Mouse (Mus musculus) liver, embryonic 16.5 days (tissue): ENCODE data around the gene Atp5e. TPM values are rescaled to one million over a fixed set of nuclear protein-coding genes. Genes with fewer than 3 reads are reported as not detected.

Experiments used
- ATAC-seq: fragments of 200-750 bp; cut with Nextera tagmentation; 2 replicates; pipeline ENCODE4 v1.8.0; 2017; ENCODE audit warnings: low read depth, mild to moderate bottlenecking, moderate number of reproducible peaks, moderate library complexity
- H3K27ac ChIP-seq: fragments of 300-500 bp; sonication (generic); 2 replicates; pipeline ENCODE4 v1.5.1; 2014; ENCODE audit warnings: mild to moderate bottlenecking, low read length
- H3K27me3 ChIP-seq: fragments of 300-500 bp; sonication (generic); 2 replicates; pipeline ENCODE4 v1.6.1; 2014; ENCODE audit warnings: low read depth, low read length, mixed read lengths; ENCODE audit not compliant: control insufficient read depth, insufficient read depth
- H3K36me3 ChIP-seq: fragments of 300-500 bp; sonication (generic); 2 replicates; pipeline ENCODE4 v1.6.1; 2014; ENCODE audit warnings: mild to moderate bottlenecking; ENCODE audit not compliant: control insufficient read depth, insufficient read depth
- H3K4me1 ChIP-seq: fragments of 300-500 bp; sonication (generic); 2 replicates; pipeline ENCODE4 v1.6.1; 2014; ENCODE audit warnings: low read depth, low read length, mixed read lengths; ENCODE audit not compliant: control insufficient read depth
- H3K4me2 ChIP-seq: fragments of 300-500 bp; sonication (generic); 2 replicates; pipeline ENCODE4 v1.6.1; 2014; ENCODE audit warnings: low read depth, low read length, mixed read lengths
- H3K4me3 ChIP-seq: fragments of 300-500 bp; sonication (generic); 2 replicates; pipeline ENCODE4 v1.5.1; 2014; ENCODE audit warnings: low read depth, mild to moderate bottlenecking, low read length
- H3K9ac ChIP-seq: fragments of 300-500 bp; sonication (generic); 2 replicates; pipeline ENCODE4 v1.6.1; 2014; ENCODE audit warnings: low read depth, low read length
- H3K9me3 ChIP-seq: fragments of 300-500 bp; sonication (generic); replicated peaks from 2 replicates; pipeline ENCODE4 v1.6.1; 2016; ENCODE audit warnings: low read length; ENCODE audit not compliant: control insufficient read depth
- WGBS: fragments of 180-500 bp; shearing (Covaris S2); extraction: QIAGEN DNeasy Blood & Tissue Kit; methylation state at CpG from one replicate; pipeline ENCODE4 v1.1.7; 2014; ENCODE audit not compliant: insufficient replicate concordance; 5-methylcytosine and 5-hydroxymethylcytosine counted together
- polyA plus RNA-seq: library from polyadenylated mRNA; unstranded; fragments of >200 nt; fragmentation: Nextera tagmentation; extraction: Ambion mirVana; gene quantifications from 2 replicates; pipeline ENCODE4 v1.2.1, GENCODE M21; 2015

Gene Atp5e
- polyA plus RNA-seq, 1 experiment from 2014 or later, result 366 TPM

DNA sequence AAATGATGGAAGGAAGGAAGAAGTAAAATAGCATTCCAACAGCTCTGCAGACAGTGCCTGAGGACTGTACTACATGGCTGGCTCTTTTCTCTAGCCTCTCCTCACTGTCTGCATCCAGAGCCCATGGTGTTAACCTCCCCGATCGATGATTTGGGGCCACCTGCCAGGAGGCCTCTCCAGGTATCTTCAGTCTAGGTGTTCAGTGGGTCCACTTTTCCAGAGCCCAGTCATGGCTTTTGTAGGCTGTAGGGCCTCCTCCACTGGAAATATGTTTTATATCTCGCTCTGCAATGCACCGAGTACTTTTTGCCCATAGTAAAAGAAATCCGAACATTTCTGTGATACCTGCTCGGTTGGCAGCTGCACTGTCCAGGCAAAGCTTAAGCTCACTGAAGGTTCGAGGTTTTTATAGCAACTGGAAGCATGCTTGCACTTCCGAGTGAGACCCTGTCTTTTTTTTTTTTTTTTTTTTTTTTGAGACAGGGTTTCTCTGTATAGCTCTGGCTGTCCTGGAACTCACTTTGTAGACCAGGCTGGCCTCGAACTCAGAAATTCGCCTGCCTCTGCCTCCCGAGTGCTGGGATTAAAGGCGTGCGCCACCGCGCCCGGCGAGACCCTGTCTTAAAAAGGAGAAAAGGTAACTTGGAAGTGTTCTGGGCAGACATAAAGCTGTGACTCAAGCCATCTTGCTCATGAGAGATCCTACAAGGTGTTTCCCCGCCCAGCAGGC, 48.7 kb downstream of the Atp5e start:
- Histone ChIP-seq H3K4me2 (peak overlapping the region; percentile 40), H3K36me3 (no peaks in the 10 kb centered on the region), H3K4me1 (peaks cover 21% of the 10 kb centered on the region), H3K4me3 (peak overlapping the region; percentile 96), H3K27me3 (no peaks in the 10 kb centered on the region), H3K9me3 (no peaks in the 10 kb centered on the region), H3K9ac (peak overlapping the region; percentile 20; the same call in 1 of the 2 replicates), H3K27ac (no peak overlapping the region)
- WGBS, result 34% methylated on average over 18 of the region's 18 CpGs
- no peak for ATAC-seq

DNA sequence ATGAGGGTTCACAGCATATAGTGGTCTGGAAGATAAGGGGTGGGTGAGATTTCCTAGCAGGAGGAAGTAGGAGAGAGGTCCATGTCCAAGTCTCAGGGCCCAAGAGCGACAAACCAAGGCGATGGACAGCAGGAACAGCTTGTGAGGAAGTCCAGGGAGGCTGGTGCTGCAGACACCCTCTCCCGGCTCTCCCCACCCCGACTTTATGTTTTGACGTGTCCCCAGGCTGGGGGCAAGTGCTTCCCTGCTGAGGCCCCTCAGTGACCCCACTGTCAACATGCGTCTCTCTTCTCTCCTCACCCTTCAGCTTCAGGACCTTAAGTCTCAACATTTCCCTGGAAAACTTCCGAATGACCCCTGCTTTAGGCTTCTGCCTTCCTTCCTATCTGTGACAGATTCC, 50.8 kb downstream of the Atp5e start:
- H3K9me3 ChIP-seq, result no peaks in the 10 kb centered on the region
- peaks cover 26% of the 10 kb centered on the region for H3K4me1 ChIP-seq
- H3K27ac ChIP-seq, result no peak overlapping the region
- H3K9ac ChIP-seq, result no peak overlapping the region
- H3K27me3 ChIP-seq, result 0 out of 2 replicates have a peak, but pooled peaks cover 2% of the 10 kb centered on the region
- ATAC-seq, result no peak
- WGBS, result 64% methylated on average over 7 of the region's 7 CpGs
- H3K4me3 ChIP-seq, result no peak overlapping the region
- H3K36me3 ChIP-seq, result no peaks in the 10 kb centered on the region
- no peak overlapping the region for H3K4me2 ChIP-seq

Other genes starting within 250 kb of the Atp5e start
- 181 and 231 TPM in 2 replicates for gene Gnas, start 179.8 kb downstream of the Atp5e start, polyA plus RNA-seq
- 31.8 and 34.8 TPM in 2 replicates for gene Gm20721, start 117.4 kb downstream of the Atp5e start, polyA plus RNA-seq
- gene Nelfcd, start 48.3 kb downstream of the Atp5e start, polyA plus RNA-seq, result 68.7 and 69.4 TPM in 2 replicates
- gene Ctsz, start 25.1 kb downstream of the Atp5e start, polyA plus RNA-seq, result 125 and 128 TPM in 2 replicates
- 22.0 and 23.5 TPM in 2 replicates for gene Tubb1, start 13.4 kb downstream of the Atp5e start, polyA plus RNA-seq
- gene Prelid3b, start 9.0 kb upstream of the Atp5e start, polyA plus RNA-seq, result 64.2 and 74.4 TPM in 2 replicates
- gene Zfp831, start 179.4 kb upstream of the Atp5e start, polyA plus RNA-seq, result 0.06 and 0.07 TPM in 2 replicates